Mouse (Mus musculus): ENCODE measurements at regions not wholly inside any gene's neighbourhood (a gene's known extent, or its start where the extent isn't known, plus 50 kb on each side); places are given as distances from the start of the nearest gene placed in this dataset.

GRCm38 (mm10) chr12:102063211-102063610, 65.3 kb upstream of the Slc24a4 start:
- TF ChIP-seq CTCF (IDR thresholded peaks at IDR 0.05; ENCODE audit: borderline replicate concordance, extremely low read depth, insufficient read depth, insufficient read length), result no peak
- no peak for TF ChIP-seq POLR2A (IDR thresholded peaks at IDR 0.05; ENCODE audit: borderline replicate concordance, extremely low read depth, insufficient read depth, insufficient read length, poor library complexity, severe bottlenecking)

Measured in brain, embryonic 14.5 days (tissue).